ENCODE assay signal across 18 mouse cellular contexts in the genomic region with DNA sequence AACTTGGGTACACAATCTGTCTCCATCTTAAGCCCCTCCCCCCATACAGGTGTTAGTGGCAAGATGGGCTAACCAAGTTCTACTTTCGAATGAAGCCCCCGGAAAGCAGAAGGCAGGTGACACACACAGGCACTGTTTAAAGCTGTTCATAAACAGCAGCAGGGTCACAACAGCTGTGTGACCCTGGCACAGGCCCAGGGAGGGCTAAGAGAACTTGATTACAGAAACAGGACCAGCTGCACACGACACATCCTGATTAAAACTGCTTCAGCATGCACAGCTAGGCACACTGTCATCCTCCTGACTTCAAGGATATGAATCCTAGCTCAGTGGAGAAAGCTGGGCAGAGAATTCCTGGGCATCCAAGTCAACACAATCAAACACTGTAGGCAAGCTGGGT.
"Had no signal": no experiment of that assay in that cellular context is flagged by ENCODE, and none has a peak within 500 bp of the region (broad histone marks: within the 10 kb centered on the region; RNA-seq: fewer than 3 reads in every experiment).

No protein-coding gene starts in this region.

- H3K36me3 ChIP-seq: liver, embryonic 15.5 days; lung, embryonic 15.5 days; midbrain, embryonic 12.5 days; neural tube, embryonic 12.5 days; stomach, embryonic 15.5 days had no signal

- H3K27me3 ChIP-seq: liver, embryonic 15.5 days; lung, embryonic 15.5 days; midbrain, embryonic 12.5 days; neural tube, embryonic 12.5 days; stomach, embryonic 15.5 days had no signal

- DNase-seq: liver, postnatal 0 days; lung, adult 2 months; lung, postnatal 14 days; lung, postnatal 36 days; midbrain, embryonic 14.5 days; retina, postnatal 1 day; right cerebral cortex, adult 18-20 months; right cerebral cortex, postnatal 25 days; right cerebral cortex, postnatal 4 days; spleen, adult 18-20 months; thymus, adult 2 months; thymus, postnatal 25 days; thymus, postnatal 4 days had no signal
